Mouse (Mus musculus) kidney, postnatal 36 days (tissue): ENCODE measurements around the gene Mdga2.
A peak's percentile ranks its signal among the peaks of the same experiment; 100 is the strongest.

Experiments used
- DNase-seq, 2 experiments: peaks; one replicate each; pipeline ENCODE4 v3.0.0; 2021 to 2022; ENCODE audit warnings: mixed read lengths in 2 of 2

The Mdga2 gene

GRCm38 (mm10) chr12:66648605-66649552 is 573.5 kb downstream of the Mdga2 start:
- DNase-seq = no peak

DNA sequence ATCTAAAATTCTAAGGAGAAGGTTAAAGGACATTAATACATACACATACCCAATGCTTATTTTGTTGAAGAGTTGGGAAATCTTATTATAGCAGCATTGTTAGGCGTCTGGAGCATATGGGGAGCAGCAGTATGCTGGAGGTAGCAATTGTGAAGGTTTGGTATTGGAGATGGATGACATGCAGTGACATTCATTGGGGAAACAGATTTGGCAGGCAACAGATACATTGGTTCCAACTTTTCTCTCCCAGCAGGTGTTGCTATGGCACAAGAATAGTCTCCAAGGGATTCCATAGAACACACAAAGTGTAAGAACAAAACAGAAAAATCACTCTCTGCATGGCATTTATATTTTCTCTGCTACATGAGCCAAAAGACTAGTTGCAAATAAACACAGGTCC is 581.9 kb downstream of the Mdga2 start:
- DNase-seq = no peak

DNA sequence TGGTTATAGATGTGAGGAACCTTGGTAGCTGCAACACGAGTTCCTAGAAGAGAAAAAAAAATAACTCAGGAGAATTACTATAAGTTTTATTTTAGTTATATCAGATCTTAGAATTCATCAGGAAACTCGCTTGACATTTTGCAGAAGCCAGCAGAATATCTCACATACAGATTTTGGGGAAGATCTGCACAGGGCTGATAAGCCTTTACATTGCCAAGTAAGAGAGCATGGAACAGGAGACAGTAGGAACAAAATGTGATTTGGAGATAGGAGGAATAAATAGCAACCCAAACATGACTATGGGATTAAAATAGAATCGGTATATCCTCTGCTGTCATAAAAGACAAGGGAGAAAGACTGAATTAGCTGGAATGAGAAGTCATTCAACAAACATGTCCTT is 602.4 kb downstream of the Mdga2 start:
- no peak for DNase-seq

DNA sequence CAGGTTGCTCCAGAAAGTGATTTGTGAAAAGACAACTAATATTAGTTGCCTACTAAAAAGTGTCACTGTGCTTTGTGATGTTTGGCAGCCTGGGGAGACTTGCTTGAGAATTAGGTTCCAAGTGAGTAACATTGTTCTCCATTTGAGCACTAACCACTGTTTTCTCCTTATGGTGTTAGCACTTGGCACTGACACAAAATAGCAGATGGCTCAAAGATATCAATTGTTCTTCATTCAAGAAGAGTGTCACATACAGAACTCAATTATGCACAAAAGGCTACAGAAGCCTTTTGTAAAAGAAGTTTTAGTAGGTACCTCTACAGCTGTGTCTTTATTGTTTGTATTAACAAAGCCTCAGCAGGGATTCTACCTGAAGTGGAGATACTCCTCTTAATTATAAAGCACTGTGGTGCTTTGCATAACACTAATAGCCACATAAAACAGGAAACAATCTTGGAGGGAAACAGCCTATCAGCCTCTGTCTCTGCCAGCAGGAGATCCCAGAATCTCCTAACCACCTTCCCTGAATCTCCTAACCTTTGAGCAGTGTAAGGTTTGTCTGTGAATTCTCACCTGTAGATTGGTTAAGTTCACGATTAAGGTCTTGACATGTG is 630.6 kb downstream of the Mdga2 start:
- DNase-seq = no peak

- no peak for DNase-seq
Observed at GRCm38 (mm10) chr12:66565396-66565795, 657.0 kb downstream of the Mdga2 start.

- no peak for DNase-seq
Observed at GRCm38 (mm10) chr12:66556846-66557245, 665.5 kb downstream of the Mdga2 start.

- no peak for DNase-seq
Observed at GRCm38 (mm10) chr12:66556178-66556820, 666.0 kb downstream of the Mdga2 start.

- no peak for DNase-seq
Observed at GRCm38 (mm10) chr12:66524973-66525372, 697.4 kb downstream of the Mdga2 start.

DNA sequence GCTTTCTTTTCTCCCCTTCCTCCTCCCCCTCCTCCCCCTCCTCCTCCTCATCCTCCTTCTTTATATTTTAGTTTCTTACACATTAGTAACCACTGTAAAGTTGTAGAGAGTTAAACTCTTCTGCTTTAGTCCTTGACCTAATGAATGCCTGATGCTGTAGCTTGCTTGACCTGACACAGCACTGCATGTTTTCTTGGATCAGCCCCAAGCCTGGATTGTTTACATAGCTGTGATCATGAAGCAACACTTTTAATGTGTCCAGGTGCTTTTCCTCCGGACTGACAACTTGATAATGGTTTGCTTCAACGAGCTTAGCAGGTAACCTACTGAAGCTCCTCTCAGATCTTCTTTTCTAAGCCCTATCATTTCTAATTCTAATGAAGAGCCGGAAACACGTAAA is 723.1 kb downstream of the Mdga2 start:
- no peak for DNase-seq

DNA sequence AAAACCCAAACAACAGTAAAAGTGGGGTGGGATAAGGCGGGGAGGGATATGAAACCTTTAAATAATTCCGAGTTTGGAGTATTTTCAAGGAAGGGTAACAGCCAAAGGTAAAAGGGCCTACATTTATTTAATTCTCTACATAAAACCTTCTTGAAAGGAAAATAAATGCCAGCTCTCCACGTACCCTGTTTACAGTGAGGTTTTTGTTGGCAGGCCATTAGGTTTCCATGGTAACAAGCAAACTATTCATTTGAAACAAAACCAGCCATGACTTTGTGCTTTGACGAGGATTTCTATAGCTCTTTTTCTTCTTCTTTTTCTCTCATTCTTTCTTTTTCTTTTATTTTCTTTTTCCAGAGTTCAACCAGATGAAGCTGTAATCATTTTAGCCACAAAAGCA is 751.5 kb downstream of the Mdga2 start:
- peak in 1 of 2 experiments; percentile 2 for DNase-seq

GRCm38 (mm10) chr12:66470243-66470863 is 752.0 kb downstream of the Mdga2 start:
- DNase-seq = no peak

DNA sequence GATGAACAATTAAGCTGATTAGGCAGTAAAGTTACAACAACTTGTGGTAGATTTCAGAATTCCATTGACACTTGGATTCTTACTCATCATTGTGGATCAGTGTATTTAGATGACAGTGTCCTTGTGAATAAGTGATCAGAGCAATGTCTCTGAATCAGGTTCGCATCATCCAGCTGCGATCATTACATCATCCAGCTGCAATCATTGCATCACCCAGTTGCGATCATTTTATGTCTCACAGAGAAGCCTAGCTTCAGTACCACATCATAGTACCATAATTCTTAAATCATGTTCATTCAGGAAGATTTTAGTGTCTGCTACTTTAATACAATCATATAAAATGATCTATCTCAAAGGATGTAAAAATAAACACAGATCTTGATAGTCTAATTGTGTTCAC is 756.8 kb downstream of the Mdga2 start:
- no peak for DNase-seq

GRCm38 (mm10) chr12:66443340-66443739 is 779.0 kb downstream of the Mdga2 start:
- DNase-seq = no peak
